Mouse (Mus musculus) heart, postnatal 0 days (tissue): ENCODE results near the gene Gpr18.

Experiments used
- CTCF ChIP-seq: IDR thresholded peaks from 2 replicates; pipeline ENCODE4 v1.5.1; 2016; ENCODE audit warnings: antibody characterized with exemption, control low read depth, low read depth
- EP300 ChIP-seq: IDR thresholded peaks from 2 replicates; pipeline ENCODE4 v1.6.1; 2016; ENCODE audit warnings: antibody characterized with exemption, low read depth

- TF ChIP-seq EP300 (no peak), CTCF (no peak)
These were observed 32.4 kb upstream of the Gpr18 start for GRCm38 (mm10) chr14:121947966-121948365.
